Mouse (Mus musculus): ENCODE measurements around the gene Frat1. TPM values are rescaled to one million over a fixed set of nuclear protein-coding genes. Genes with fewer than 3 reads are reported as not detected.
A peak's percentile ranks its signal among the peaks of the same experiment; 100 is the strongest.

Frat1 gene
- total and polyA plus RNA-seq, 2 experiments from 2014 or later: 43.4 to 48.2 TPM

DNA sequence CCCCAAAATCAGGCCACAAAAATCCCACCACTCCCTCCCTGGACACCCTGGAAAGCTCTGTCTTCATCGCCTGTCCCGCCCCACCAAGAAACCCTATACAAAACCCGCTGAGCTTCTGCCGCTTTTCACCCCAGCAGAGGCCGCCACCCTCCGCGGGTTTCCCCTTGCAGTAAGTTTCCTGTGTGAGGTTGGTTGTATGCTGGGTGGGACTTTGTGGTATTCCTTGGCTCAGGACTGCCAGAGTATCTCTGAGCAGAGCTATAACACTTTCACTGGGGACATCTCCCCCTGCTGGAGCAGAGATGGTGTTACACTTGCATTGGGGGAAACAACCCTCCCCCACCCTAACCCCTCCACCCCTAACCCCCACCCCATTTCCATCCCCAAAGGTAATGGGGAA lies 26.4 kb upstream of the Frat1 start:
- H3K27me3 ChIP-seq (ENCODE audit: insufficient read depth, low read length): no peaks in the 10 kb centered on the region
- TF ChIP-seq CTCF (IDR thresholded peaks at IDR 0.05; ENCODE audit: low read depth): peak; percentile 51; the same call in 1 of the 2 replicates
- no peaks in the 10 kb centered on the region for H3K9me3 ChIP-seq (ENCODE audit: low read length)
- no peaks in the 10 kb centered on the region for H3K36me3 ChIP-seq (ENCODE audit: insufficient read depth)
- ATAC-seq (no peak), DNase-seq (peak; percentile 5)
- no peaks in the 10 kb centered on the region for H3K4me1 ChIP-seq (ENCODE audit: insufficient read depth)
- WGBS: 40% methylated on average over 7 of the region's 7 CpGs
- no peak overlapping the region for H3K27ac ChIP-seq (ENCODE audit: low read depth, low read length)
- H3K4me3 ChIP-seq (ENCODE audit: low read depth, low read length): no peak overlapping the region
- no peak overlapping the region for H3K4me2 ChIP-seq (ENCODE audit: low read depth)
- no peak overlapping the region for H3K9ac ChIP-seq

- H3K36me3 ChIP-seq (ENCODE audit: insufficient read depth): no peaks in the 10 kb centered on the region
- H3K4me2 ChIP-seq (ENCODE audit: low read depth): no peak overlapping the region
- no peak for ATAC-seq
- TF ChIP-seq CTCF (IDR thresholded peaks at IDR 0.05; ENCODE audit: low read depth): peak; percentile 22; the same call in 1 of the 2 replicates
- no peaks in the 10 kb centered on the region for H3K4me1 ChIP-seq (ENCODE audit: insufficient read depth)
- H3K9ac ChIP-seq: no peak overlapping the region
- 93% methylated on average over 4 of the region's 4 CpGs for WGBS
- H3K27ac ChIP-seq (ENCODE audit: low read depth, low read length): no peak overlapping the region
- DNase-seq: no peak
- no peaks in the 10 kb centered on the region for H3K9me3 ChIP-seq (ENCODE audit: low read length)
- no peak overlapping the region for H3K4me3 ChIP-seq (ENCODE audit: low read depth, low read length)
- H3K27me3 ChIP-seq (ENCODE audit: insufficient read depth, low read length): no peaks in the 10 kb centered on the region
These were observed 23.9 kb upstream of the Frat1 start for GRCm38 (mm10) chr19:41805831-41806230.

DNA sequence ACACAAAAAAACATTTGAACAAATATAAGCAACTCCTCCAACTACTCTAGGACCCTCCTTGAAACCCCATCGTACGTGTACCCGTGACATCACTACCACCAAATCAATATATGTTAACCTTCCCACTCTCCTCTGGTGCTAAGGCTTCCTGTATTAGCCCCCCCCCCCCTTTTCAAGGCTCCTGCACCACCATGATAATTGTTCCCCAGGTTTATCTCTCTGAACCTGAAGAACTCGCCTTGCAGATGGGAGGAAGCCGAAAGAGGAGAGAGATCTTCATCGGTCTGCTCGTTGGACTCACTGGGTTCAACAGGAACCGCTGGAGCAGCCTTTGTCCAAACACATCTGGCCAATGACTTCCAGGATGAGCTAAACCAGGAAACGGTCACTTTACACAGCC lies 22.3 kb upstream of the Frat1 start:
- no peak for TF ChIP-seq CTCF (IDR thresholded peaks at IDR 0.05; ENCODE audit: low read depth)
- Histone ChIP-seq H3K4me1 (ENCODE audit: insufficient read depth) (no peaks in the 10 kb centered on the region), H3K27me3 (ENCODE audit: insufficient read depth, low read length) (no peaks in the 10 kb centered on the region), H3K36me3 (ENCODE audit: insufficient read depth) (no peaks in the 10 kb centered on the region), H3K4me2 (ENCODE audit: low read depth) (no peak overlapping the region), H3K27ac (ENCODE audit: low read depth, low read length) (no peak overlapping the region), H3K9ac (no peak overlapping the region), H3K4me3 (ENCODE audit: low read depth, low read length) (no peak overlapping the region), H3K9me3 (ENCODE audit: low read length) (no peaks in the 10 kb centered on the region)
- 90% methylated on average over 9 of the region's 9 CpGs for WGBS
- no peak for DNase-seq
- ATAC-seq: no peak

DNA sequence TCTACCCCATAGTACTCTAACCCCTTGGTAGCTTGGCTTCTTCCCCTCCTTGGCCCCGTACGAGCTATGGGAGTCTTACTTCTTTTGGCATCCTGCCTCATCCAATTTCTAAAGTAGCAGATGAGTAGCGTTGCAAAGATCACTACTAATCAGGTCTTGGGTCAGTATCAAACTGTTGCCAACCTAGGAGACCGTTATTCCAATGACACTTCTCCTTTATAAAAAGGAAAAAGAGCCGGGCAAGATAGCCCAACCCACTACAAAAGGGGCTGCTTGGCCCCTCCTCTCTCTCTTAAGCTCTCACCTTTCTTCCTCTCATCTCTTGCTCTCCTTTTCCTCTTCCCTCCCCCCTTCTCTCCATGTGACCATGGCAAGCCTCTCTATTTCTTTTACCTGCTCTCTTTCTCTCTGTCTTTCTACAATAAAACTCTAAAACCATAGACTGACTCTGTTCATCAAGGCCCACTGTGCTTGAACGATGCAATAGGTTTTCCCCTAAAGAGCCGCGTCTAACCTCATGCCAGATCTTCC lies 21.6 kb upstream of the Frat1 start:
- ATAC-seq (no peak), DNase-seq (no peak)
- Histone ChIP-seq H3K27me3 (ENCODE audit: insufficient read depth, low read length) (no peaks in the 10 kb centered on the region), H3K9ac (no peak overlapping the region), H3K36me3 (ENCODE audit: insufficient read depth) (no peaks in the 10 kb centered on the region), H3K4me2 (ENCODE audit: low read depth) (no peak overlapping the region), H3K9me3 (ENCODE audit: low read length) (no peaks in the 10 kb centered on the region), H3K4me3 (ENCODE audit: low read depth, low read length) (no peak overlapping the region), H3K4me1 (ENCODE audit: insufficient read depth) (no peaks in the 10 kb centered on the region), H3K27ac (ENCODE audit: low read depth, low read length) (no peak overlapping the region)
- no peak for TF ChIP-seq CTCF (IDR thresholded peaks at IDR 0.05; ENCODE audit: low read depth)
- WGBS: 74% methylated on average over 8 of the region's 8 CpGs

GRCm38 (mm10) chr19:41810074-41810473 lies 19.7 kb upstream of the Frat1 start:
- no peaks in the 10 kb centered on the region for H3K27me3 ChIP-seq (ENCODE audit: insufficient read depth, low read length)
- H3K4me3 ChIP-seq (ENCODE audit: low read depth, low read length): no peak overlapping the region
- H3K36me3 ChIP-seq (ENCODE audit: insufficient read depth): no peaks in the 10 kb centered on the region
- ATAC-seq: no peak
- no peak for DNase-seq
- no peak for TF ChIP-seq CTCF (IDR thresholded peaks at IDR 0.05; ENCODE audit: low read depth)
- H3K4me1 ChIP-seq (ENCODE audit: insufficient read depth): no peaks in the 10 kb centered on the region
- no peaks in the 10 kb centered on the region for H3K9me3 ChIP-seq (ENCODE audit: low read length)
- H3K4me2 ChIP-seq (ENCODE audit: low read depth): no peak overlapping the region
- H3K9ac ChIP-seq: no peak overlapping the region
- 77% methylated on average over 5 of the region's 5 CpGs for WGBS
- no peak overlapping the region for H3K27ac ChIP-seq (ENCODE audit: low read depth, low read length)

DNA sequence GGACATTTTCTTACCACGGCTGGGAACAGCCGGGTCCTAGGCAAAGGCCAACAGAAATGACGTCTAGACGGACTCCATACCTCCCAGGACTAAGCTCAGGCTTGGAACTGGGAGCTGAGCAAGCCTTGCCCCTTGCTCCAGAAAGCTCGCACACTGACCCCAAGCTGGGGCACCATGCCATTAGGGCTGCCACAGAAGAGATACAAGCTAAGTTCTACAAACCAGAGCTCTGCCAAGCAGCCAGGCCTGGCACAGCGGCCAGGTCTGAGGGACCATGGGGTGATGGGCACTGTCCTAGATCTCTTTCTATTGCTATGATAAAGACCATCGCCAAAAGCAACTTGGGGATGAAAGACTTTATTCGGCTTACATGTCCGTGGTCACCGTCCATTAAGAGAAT lies 17.2 kb upstream of the Frat1 start:
- H3K9ac ChIP-seq: no peak overlapping the region
- H3K4me3 ChIP-seq (ENCODE audit: low read depth, low read length): no peak overlapping the region
- H3K27me3 ChIP-seq (ENCODE audit: insufficient read depth, low read length): no peaks in the 10 kb centered on the region
- H3K27ac ChIP-seq (ENCODE audit: low read depth, low read length): no peak overlapping the region
- H3K4me1 ChIP-seq (ENCODE audit: insufficient read depth): no peaks in the 10 kb centered on the region
- H3K9me3 ChIP-seq (ENCODE audit: low read length): no peaks in the 10 kb centered on the region
- WGBS: 95% methylated on average over 10 of the region's 10 CpGs
- TF ChIP-seq CTCF (IDR thresholded peaks at IDR 0.05; ENCODE audit: low read depth): no peak
- DNase-seq (no peak), ATAC-seq (no peak)
- H3K4me2 ChIP-seq (ENCODE audit: low read depth): no peak overlapping the region
- H3K36me3 ChIP-seq (ENCODE audit: insufficient read depth): no peaks in the 10 kb centered on the region

- H3K4me1 ChIP-seq (ENCODE audit: insufficient read depth): no peaks in the 10 kb centered on the region
- WGBS: 93% methylated on average over 4 of the region's 4 CpGs
- H3K9ac ChIP-seq: no peak overlapping the region
- H3K4me2 ChIP-seq (ENCODE audit: low read depth): no peak overlapping the region
- ATAC-seq (no peak), DNase-seq (no peak)
- H3K4me3 ChIP-seq (ENCODE audit: low read depth, low read length): no peak overlapping the region
- no peak for TF ChIP-seq CTCF (IDR thresholded peaks at IDR 0.05; ENCODE audit: low read depth)
- no peak overlapping the region for H3K27ac ChIP-seq (ENCODE audit: low read depth, low read length)
- no peaks in the 10 kb centered on the region for H3K27me3 ChIP-seq (ENCODE audit: insufficient read depth, low read length)
- no peaks in the 10 kb centered on the region for H3K36me3 ChIP-seq (ENCODE audit: insufficient read depth)
- H3K9me3 ChIP-seq (ENCODE audit: low read length): no peaks in the 10 kb centered on the region
These were observed 16.4 kb upstream of the Frat1 start for GRCm38 (mm10) chr19:41813374-41813773.
